Mouse (Mus musculus): ENCODE measurements around the gene Ppp1r21.
A peak's percentile ranks its signal among the peaks of the same experiment; 100 is the strongest.

Ppp1r21 gene

DNA sequence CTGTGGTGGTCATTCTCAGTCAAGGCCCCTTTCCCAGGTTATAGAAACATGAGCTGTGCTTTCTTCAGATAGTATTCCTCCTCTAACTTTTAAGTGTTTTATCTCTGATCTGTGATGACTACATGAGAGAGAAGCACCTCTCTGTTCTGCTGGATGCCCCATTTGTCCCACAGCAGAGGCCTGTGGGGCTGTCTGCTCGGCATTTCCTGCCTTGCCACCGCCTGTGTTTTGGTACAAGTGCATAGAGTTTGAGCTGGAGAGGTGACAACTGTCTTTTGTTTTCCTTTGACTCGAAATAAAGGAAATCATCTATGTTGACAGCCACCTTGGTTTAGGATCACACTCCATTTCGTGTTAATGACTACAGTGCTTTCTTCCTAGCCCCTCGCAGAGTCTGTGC is 44.9 kb downstream of the Ppp1r21 start:
- no peak for DNase-seq (ENCODE audit: low spot score)

DNA sequence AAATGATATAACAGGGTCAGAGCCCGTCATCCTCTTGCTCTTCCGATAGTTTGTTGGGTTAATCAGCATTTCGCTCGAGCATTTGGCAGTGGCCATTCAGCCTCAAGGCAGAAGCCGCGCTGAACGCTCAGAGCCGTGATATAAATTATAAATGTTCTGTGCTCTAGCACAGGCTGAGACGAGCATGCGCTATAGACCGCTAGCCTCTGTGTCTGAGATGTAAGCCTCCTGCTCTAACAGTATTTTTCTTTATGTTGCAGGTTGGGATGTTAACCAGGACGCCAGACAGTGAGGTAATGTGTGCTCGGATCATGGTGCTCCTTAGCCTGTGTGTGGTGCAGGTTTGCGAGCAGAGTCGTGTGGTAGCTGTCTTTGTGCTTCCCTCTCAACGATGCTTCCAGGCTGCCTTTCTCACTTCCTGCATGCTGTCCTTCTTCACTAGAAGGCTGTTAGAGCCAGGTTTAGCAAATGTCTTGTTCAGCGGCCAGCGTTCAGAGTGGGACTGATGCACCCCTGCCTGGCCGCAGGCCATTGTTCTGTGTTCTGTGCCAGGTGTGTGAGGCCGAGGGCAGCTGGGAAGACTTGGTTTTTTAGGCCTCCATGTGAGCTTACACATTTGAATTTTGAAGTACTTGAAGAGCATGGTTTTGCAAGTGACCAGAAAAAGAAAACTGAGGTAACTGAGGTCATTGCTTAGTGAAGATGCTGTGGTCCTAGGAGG is 48.8 kb downstream of the Ppp1r21 start:
- no peak for DNase-seq (ENCODE audit: low spot score)

DNA sequence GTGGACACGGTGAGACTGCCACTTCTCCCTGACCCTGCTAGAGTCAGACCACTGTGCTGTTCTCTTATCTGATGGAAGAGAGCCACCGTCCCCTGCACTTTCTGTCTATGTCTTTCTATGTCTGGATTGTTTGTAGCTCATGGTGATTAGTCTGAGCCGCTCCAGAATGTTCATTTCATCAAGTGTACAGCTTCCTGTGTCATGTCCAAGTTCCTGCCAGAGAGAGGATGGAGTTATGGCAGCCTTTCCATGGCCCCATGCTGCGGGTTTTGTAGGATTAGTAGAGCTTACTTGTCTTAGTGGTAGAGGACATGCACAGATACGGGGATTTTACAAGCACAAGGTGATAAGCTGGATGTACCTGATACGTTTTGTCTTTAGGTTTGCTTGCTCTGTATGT is 50.6 kb downstream of the Ppp1r21 start:
- no peak for DNase-seq (ENCODE audit: low spot score)

DNA sequence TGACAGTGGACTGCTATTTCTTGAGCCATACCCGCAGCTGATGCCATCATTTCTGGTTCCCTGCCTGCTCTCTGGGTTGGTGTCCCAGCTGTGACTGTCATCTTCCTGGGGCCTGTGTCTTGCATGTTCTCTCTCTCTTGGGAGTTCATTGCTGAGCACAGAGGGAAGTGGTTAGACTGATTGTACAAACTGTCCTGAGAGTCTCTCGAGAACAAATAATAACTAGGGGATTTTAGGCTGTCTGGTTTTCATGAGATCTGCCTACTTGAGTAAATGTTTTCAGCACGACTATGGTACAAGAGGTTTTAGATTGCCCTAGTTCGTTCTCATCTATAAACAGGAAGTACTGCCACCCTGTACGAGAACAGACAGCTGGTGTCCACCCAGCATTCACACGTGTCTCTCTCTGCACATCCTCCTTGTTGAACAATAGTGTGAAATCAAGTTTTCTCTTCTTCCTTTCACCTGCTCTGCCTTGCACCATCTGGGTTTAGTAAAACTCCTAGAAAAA is 51.6 kb downstream of the Ppp1r21 start:
- no peak for DNase-seq (ENCODE audit: low spot score)

DNA sequence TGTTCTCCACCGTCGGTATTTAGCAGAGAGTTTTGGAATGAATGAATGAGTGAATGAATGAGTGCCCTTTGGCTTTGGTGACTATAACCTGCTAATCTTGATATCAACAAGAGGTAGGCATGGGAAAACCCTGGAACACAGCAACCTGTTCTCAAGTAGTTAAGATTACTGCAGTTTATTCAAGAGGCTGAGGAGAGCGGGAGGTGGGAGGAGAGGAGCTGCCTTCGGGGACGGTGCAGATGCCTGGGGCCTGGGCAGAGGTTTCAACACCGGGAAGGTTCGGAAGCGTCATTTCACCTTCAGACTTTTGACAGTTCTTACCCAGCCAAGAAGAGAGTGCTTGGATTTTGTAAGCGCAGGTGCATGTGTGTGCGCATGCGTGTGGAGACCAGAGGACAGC is 53.1 kb downstream of the Ppp1r21 start:
- no peak for DNase-seq (ENCODE audit: low spot score)

DNA sequence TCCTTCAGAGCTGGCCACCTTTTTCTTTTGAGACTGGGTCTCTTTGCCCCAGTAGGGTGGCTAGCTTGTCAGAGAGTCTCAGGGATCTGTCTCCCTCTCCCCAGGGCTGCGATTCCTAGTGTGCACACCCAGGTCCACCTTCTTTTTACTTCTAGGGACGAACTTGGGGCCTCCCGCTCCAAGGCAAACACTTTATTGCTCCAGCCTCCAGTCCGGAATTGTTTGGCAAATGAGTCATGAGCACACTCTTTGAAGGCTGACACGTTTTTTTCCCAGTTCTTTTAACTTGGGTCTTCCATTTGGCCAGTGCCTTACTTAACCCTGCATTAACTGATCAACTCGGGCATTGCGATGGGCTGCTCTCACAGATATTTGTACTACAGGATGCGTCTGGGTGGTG is 53.5 kb downstream of the Ppp1r21 start:
- DNase-seq (ENCODE audit: low spot score): no peak

DNA sequence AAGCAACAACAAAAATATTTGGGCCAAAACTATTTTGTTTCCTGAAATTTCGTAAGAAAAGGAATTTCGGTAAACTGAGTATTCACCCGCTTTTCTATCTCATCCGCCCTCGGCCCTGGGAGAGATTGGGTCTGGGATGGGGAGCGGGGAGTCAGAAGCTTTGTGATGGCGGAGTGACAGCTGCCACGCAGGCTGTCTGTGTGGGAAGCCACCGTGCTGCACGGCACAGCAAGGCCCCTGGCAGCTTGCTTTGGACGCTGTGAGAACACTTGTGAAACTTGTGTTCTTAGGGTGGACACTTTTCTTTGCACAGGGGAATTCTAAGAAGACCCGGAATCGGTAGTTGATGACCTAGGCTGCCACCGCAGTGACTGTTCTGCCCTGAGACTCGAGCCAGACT is 57.5 kb downstream of the Ppp1r21 start:
- DNase-seq (ENCODE audit: low spot score): no peak

DNA sequence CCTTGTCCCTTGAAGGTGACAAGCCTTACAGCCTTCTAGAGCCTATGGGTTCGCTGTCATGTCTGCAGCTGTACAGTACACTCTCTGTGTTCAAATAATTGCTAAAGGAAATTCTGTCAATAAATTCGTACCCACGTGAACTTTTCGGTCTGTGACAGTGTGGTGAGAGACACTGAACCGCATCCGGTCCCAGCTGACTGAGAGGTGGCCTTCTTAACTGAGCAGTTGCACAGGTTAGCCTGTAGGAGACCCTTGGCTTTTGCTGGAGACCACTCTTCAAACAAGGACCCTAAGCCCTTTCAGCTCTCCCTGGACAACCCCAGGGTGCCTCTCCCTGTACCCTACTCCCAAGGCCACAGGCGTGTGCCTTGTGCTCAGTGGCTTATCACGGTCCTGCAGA is 58.3 kb downstream of the Ppp1r21 start:
- no peak for DNase-seq (ENCODE audit: low spot score)

DNA sequence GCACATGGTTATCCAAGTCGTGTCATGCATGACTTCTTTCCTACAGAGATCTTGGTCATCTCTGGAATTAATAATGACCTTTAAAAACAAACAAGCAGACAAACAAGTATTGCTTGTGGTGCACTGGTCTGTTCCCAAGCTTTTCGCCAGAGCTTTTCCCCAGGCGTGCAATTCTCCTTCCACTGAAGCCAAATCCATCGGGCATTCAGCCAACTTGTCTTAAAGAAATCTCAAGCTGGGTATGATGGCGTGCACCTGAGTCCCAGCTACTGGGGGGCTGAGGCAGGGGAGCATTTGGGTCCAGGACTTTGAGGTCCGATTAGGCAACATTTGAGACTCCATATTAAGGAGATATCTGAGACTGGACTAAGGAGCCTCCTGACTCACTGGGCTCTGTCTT is 60.3 kb downstream of the Ppp1r21 start:
- DNase-seq (ENCODE audit: low spot score): no peak

DNA sequence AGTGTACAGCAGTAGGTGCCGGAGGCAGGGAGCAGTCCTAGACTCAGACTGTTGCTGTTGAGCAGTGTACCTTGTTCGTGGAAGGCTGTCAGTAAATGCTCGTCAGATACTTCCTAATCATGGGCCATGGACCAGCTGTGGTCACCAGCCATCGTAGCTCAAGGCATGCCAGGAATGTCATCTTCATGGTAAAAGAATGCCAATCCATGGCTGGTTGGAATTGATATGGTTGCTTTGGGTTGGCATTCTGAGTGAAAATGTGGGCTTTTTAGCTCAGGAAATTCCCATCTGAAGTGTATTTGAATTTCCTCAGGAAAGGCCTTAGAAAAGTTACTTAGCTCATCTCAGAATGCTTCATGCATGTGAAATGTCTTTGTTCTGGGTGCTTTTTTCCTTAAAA is 65.2 kb downstream of the Ppp1r21 start:
- DNase-seq (ENCODE audit: low spot score): no peak

DNA sequence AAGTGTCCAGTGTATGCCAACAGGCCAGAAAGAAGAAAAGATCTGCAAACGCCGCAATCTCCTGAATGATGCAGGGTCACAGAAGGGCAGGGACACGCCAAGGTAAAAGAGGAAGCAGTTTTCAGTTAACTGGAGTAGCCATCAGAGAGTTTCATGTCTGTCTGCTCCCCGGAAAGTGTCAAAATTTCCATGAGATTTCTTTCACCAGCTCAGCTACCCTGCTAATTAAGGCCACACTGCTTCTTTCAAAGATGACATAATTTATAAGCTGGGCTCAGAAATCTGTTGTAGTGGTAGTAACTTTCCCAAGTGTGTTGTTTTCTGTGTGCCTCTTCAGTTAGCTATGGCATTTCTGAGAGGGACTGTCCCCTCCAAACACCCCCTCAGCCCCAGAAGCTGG is 66.2 kb downstream of the Ppp1r21 start:
- no peak for DNase-seq (ENCODE audit: low spot score)

DNA sequence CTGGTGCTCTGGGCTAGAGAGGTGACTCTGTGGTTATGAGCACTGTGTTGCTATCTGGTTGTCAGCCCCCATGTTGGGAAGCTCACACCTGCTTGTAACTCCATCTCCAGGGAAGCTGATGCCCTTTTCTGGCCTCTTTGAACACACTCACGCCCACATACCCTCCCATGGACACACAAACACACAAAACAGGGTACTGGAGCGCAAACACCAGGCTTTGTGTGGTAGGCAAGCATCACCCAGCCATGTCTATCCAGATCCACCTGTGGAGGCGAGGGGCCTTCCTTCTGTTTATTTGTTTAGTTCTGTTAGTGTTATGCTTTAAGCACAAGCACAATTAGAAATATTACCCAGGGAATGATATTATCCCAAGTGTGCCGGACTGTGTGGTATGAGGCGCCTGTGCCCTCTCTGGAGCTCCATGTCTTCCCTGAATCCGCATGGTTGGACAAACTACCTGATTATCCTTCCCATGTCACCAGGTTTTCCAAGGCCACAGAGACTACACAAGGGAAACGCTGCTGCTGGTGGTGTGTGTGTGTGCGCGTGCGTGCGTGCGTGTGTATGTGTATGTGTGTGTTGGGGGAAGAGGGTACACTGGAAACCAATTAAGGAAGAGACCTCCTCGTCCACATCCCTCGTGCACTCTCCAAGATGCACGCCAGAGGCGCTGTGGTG is 66.8 kb downstream of the Ppp1r21 start:
- no peak for DNase-seq (ENCODE audit: low spot score)

DNA sequence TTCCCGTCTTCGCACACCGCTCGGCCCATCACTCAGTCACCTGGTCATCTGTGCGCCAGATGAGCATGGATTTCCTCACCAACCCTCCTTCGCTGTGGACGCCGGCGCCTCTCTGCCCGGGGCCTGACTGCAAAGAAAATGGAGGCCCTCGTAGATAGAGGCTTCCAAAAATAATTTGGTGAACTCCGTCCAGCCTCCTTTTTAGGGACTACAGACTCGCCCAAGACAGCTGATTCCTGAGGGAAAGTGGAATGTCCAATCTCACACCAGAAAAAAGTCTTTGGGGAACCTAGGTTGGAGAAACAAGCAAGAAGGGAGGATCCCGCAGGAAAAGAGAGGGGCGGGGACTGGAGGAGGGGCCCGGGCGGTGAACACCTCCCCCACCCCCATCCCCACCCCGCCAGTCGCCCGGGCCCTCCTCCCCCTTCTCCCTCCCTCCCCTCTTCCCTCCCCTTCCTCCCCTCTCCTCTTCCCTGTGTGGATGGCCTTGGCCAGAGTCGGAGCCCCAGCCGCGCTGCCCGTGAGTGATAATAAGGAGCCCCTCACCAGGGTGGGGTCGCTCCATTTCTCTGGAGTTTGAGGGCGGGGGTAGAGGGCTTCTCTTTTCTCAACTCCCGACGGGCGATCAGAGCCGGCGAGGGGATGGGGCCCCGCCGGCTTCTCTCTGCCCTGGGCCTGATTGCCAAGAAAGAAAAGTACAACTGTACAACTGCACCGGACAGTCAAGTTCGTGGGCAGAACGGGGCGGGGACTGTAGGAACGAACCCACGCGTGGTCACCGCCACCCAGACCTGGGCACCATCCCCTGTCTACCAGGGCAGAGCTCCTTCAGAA is 67.5 kb downstream of the Ppp1r21 start, which contains the start of gene Ston1:
Gene Ston1 (plus strand): TSS at position 463 of the 834 bp plus-strand sequence.
- DNase-seq (ENCODE audit: low spot score): peak; percentile 83

DNA sequence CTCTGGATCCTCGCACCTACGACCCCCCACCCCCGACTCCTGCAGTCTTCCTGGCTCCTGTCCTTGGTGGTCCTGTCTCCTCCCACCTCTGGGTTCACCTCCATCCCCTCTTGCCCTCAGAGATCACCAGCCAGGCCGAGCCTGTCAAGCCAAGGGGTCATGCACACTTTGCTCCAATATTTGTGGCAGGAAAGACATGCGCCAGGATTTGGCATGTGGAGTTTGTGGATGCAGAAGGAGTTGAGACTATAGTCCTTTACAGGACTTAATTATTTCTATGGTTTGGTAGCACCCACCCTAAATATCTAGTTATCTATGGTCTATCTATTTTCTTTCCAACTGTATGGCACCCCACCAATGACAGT is 68.1 kb downstream of the Ppp1r21 start:
- DNase-seq (ENCODE audit: low spot score): peak; percentile 52

DNA sequence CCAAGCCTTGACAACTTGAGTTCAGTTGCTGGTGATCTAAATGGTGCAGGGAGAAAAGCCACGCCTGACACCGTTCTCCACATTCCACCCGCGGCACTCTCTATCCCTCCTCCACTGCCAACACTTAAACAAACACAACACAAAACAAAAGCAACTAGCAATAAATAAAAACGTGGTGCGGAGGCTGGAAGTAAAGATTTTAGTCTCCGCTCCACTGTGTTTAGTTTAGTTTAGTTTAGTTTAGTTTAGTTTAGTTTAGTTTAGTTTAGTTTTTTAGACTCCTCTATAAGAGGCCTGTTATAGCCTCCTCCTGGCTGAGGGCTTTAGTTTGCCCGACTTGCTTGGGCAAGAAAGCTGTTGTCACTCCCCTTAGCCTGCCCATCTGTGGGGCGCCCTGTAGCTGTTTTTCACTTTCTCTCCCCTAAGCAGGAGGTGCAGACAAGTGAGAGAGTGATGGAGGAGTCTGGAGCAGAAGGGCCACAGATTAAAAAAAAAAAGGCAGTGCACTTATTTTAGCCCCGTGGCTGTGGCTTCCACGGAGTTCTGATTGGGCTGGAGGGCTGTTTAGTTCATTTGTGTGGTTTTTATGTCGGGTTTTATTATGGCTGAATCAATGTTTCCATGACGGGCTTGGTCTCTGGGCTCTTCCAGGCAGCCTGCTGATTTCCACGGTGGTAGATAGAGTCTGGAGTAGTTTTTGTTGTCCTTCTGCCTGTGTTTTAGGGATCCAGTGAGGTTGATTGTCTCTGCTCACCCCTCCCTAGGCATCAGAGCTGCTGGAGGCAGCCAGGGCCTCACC is 68.9 kb downstream of the Ppp1r21 start:
- DNase-seq (ENCODE audit: low spot score): peak; percentile 69

DNA sequence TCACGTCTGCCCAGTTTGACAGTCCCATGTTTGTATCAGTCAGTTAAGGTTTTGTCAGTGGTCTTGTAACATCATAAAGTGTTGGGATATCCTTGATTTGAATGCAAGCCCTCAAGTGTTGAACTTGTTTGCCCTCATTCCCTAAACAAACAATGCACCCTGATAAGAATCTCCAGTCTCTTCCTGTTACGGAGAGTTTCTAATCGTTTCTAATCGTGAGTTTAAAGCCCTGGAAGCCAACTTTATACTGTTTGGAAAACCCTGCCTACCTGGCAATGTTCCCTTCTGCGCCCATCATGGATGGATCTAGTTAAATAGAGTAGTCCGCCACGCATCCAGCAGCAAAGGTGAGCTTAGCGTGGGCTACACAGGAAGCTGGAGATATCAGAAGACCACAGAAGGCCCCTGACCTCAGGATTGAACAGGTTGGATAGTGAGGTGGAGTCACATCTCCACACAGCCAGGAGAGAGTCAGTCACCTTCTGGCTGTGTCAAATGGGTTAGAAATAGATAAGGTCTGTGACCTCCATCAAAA is 70.6 kb downstream of the Ppp1r21 start:
- DNase-seq (ENCODE audit: low spot score): no peak

DNA sequence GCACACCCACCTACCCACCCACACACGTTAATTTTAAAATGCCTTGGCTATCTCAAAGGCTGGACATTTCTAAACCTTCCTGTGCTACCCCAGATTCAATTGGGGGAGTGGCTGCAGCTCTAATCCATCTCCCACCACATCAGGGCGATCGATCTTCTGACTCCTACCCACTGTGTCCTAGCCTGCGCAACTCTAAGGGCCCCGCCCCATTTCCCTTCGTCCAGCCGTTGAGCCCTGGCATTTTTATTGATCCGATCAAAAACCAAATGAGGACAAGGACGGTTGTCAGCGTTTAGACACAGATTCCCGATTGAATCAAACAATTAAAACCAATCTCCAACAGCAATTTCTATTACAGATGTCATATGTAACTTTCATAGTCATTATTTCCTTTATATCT is 74.0 kb downstream of the Ppp1r21 start:
- DNase-seq (ENCODE audit: low spot score): no peak

DNA sequence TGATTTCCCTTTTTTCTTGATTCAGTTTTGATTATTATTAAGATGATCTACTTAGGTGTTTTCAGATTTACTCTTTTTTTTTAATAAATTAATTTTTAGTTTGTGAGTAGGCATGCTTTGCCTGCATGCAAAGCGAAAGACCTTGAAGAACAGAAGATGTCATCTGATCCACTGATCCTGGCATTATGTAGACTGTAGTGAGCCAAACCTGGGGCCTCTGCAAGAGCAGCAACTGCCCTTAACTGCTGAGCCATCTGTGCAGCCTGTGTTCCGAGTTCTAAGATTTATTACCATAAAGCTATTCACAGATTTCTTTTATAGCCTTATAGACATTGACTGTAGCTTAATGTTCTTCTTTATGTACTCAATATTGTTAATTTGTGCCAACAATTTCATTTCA is 76.1 kb downstream of the Ppp1r21 start:
- DNase-seq (ENCODE audit: low spot score): no peak

DNA sequence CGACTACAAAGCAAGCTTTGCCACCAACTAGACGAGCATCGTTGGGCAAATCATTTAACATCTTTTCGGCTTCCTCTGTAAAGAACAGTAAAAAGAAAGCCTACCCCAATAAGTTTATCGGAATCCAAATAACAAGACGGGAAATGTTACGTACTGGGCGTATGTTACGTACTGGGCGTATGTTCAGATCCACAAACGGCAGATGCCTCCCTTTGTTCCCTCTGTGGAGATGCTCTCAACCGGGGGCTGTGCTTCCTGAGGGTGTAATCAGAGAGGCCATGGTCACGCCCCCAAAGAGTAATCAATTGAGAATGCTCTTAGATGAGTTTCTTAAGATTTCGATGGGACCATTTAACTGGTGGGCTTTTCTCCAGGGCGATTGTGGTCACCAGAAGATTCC is 79.4 kb downstream of the Ppp1r21 start:
- no peak for DNase-seq (ENCODE audit: low spot score)

DNA sequence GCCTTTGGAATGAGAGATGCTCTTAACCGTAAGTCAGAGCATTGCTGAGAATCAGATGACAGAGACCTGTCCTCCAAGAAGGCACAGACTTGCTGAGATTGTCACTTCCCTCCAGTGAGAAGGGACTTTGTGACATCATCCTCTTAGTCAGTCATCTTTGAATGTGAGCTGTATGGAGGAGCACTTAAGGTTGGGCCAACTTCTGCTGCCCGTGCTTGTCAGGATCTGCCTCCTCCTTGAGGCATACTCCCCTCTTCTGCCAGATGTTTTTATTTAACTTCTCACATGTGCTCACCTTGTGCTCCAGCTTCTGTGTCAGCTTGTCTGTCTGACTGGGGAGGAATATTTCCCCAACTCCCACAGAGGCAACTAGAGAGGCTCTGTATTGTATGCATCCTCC is 81.1 kb downstream of the Ppp1r21 start:
- DNase-seq (ENCODE audit: low spot score): no peak

DNA sequence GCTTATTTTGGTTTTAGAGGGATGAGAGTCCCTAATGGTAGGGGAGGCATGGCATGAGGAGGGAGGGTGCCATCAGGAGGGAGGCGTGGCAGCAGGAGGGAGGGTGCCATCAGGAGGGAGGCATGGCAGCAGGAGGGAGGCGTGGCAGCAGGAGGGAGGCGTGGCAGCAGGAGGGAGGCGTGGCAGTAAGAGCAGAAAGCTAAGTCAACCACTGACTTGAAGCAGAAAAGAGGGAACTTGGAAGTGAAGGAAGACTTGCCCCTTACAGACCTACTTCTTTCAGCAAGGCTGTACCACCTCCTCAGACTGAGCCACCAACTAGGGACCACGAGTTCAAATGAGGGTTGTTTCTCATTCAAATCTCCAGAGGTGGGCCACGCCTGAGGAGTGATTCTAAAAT is 83.3 kb downstream of the Ppp1r21 start:
- DNase-seq (ENCODE audit: low spot score): no peak

DNA sequence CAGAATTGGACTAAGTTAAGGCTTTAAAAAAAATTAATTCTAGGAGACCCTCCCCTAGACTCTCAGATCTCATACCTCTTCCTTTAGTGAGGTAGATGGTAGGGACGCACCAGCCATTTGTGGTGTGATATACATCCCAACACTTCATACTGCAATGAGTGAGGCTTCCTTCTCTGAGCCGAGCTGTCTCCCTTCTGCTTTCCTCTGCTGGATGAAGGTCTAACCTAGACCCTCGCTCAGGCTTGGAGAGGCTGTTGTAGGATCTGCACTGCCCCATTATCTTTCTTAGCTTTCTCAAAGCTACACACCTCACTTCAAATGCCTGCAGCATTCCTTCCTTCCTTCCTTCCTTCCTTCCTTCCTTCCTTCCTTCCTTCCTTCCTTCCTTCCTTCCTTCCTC is 83.8 kb downstream of the Ppp1r21 start:
- DNase-seq (ENCODE audit: low spot score): no peak
